Mouse (Mus musculus) neural tube, embryonic 14.5 days (tissue): Measurements from ENCODE around the gene Srebf1. TPM values are rescaled to one million over a fixed set of nuclear protein-coding genes. Genes with fewer than 3 reads are reported as not detected.
A peak's percentile ranks its signal among the peaks of the same experiment; 100 is the strongest.

Experiments
- ATAC-seq: fragments of 200-750 bp; cut with Nextera tagmentation; 2 replicates; pipeline ENCODE4 v1.8.0; 2017; ENCODE audit warnings: low read depth, mild to moderate bottlenecking, moderate TSS enrichment, moderate library complexity
- H3K27ac ChIP-seq: fragments of 300-500 bp; sonication (generic); 2 replicates; pipeline ENCODE4 v1.5.1; 2014; ENCODE audit warnings: low read depth, mild to moderate bottlenecking, control low read depth, low read length, moderate library complexity, mixed read lengths
- H3K27me3 ChIP-seq: fragments of 300-500 bp; sonication (generic); 2 replicates; pipeline ENCODE4 v1.6.1; 2014; ENCODE audit warnings: low read length; ENCODE audit not compliant: control insufficient read depth, insufficient read depth
- H3K36me3 ChIP-seq: fragments of 300-500 bp; sonication (generic); 2 replicates; pipeline ENCODE4 v1.6.1; 2014; ENCODE audit warnings: low read length, mixed read lengths; ENCODE audit not compliant: control insufficient read depth, insufficient read depth
- H3K4me1 ChIP-seq: fragments of 300-500 bp; sonication (generic); 2 replicates; pipeline ENCODE4 v1.6.1; 2014; ENCODE audit warnings: low read length; ENCODE audit not compliant: control insufficient read depth, insufficient read depth
- H3K4me2 ChIP-seq: fragments of 300-500 bp; sonication (generic); 2 replicates; pipeline ENCODE4 v1.6.1; 2014; ENCODE audit warnings: mild to moderate bottlenecking, low read depth, low read length, control low read depth
- H3K4me3 ChIP-seq: fragments of 300-500 bp; sonication (generic); 2 replicates; pipeline ENCODE4 v1.5.1; 2014; ENCODE audit warnings: low read depth, low read length, control low read depth, mixed read lengths
- H3K9ac ChIP-seq: fragments of 300-500 bp; sonication (generic); replicated peaks from 2 replicates; pipeline ENCODE4 v1.6.1; 2014; ENCODE audit warnings: low read depth, mild to moderate bottlenecking, control low read depth, low read length, mixed read lengths
- H3K9me3 ChIP-seq: fragments of 300-500 bp; sonication (generic); 2 replicates; pipeline ENCODE4 v1.6.1; 2016; ENCODE audit warnings: low read length; ENCODE audit not compliant: control insufficient read depth
- WGBS: fragments of 180-500 bp; shearing (Covaris S2); extraction: QIAGEN DNeasy Blood & Tissue Kit; methylation state at CpG from one replicate; pipeline ENCODE4 v1.1.7; 2014; 5-methylcytosine and 5-hydroxymethylcytosine counted together
- polyA plus RNA-seq: library from polyadenylated mRNA; unstranded; fragments of >200 nt; fragmentation: Nextera tagmentation; extraction: Ambion mirVana; gene quantifications from 2 replicates; pipeline ENCODE4 v1.2.1, GENCODE M21; 2014

Srebf1 gene
- polyA plus RNA-seq, 1 experiment from 2014 or later: 41.3 TPM

DNA sequence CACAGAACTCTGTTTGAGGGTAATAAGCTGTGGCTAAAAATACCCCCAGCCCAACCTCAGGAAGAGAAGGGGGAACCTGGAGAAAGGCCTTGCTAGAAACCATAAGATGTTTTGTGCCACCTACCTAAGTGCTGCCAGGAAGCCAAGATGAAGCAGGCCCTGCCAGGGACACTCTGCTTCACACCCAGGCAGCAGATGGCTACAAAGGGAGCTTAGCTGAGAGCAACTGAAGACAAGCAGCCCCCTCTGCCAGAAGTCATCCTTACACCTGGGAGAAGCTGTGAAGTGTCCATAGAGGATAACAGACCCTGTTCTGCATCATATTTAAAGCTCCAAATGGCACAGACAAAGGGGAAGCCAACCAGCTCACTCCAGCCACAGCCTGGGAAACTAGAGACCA lies 23.7 kb upstream of the Srebf1 start:
- no peak for ATAC-seq
- H3K27ac ChIP-seq: no peak overlapping the region
- H3K4me1 ChIP-seq: 0 out of 2 replicates have a peak, but pooled peaks cover 6% of the 10 kb centered on the region
- no peaks in the 10 kb centered on the region for H3K27me3 ChIP-seq
- no peaks in the 10 kb centered on the region for H3K9me3 ChIP-seq
- no peak overlapping the region for H3K4me3 ChIP-seq
- H3K36me3 ChIP-seq: peaks cover 16% of the 10 kb centered on the region
- H3K9ac ChIP-seq: no peak overlapping the region
- no peak overlapping the region for H3K4me2 ChIP-seq

GRCm38 (mm10) chr11:60244503-60245143 lies 22.2 kb upstream of the Srebf1 start:
- H3K27me3 ChIP-seq: no peaks in the 10 kb centered on the region
- H3K9me3 ChIP-seq: no peaks in the 10 kb centered on the region
- H3K4me1 ChIP-seq: 0 out of 2 replicates have a peak, but pooled peaks cover 6% of the 10 kb centered on the region
- no peak for ATAC-seq
- no peak overlapping the region for H3K4me2 ChIP-seq
- no peak overlapping the region for H3K4me3 ChIP-seq
- H3K36me3 ChIP-seq: peaks cover 16% of the 10 kb centered on the region
- 76% methylated on average over 11 of the region's 11 CpGs for WGBS
- no peak overlapping the region for H3K27ac ChIP-seq
- H3K9ac ChIP-seq: no peak overlapping the region

DNA sequence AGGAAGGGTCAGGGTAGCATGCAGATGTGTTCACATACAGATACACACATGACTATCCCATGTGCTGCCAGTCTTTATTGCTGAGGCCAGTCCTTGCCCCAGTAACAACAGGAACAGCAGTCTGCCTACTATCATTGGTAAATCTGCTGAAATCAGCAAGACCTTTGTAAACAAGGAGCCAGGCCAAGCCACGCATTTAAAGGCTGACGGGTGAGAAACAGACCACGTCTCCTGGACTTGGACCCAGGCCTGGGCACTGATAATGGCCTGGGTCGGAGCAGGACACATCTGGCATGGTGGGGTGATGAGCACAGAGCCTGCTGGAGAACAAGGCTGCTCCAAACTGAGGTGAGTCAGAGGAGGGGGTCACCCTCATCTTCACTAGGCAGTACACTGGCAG lies 18.1 kb upstream of the Srebf1 start:
- H3K4me1 ChIP-seq: no peaks in the 10 kb centered on the region
- H3K27ac ChIP-seq: no peak overlapping the region
- H3K4me3 ChIP-seq: no peak overlapping the region
- WGBS: 90% methylated on average over 4 of the region's 4 CpGs
- no peak overlapping the region for H3K4me2 ChIP-seq
- peaks cover 16% of the 10 kb centered on the region for H3K36me3 ChIP-seq
- H3K9ac ChIP-seq: no peak overlapping the region
- ATAC-seq: no peak
- H3K27me3 ChIP-seq: no peaks in the 10 kb centered on the region
- no peaks in the 10 kb centered on the region for H3K9me3 ChIP-seq

- no peaks in the 10 kb centered on the region for H3K9me3 ChIP-seq
- no peak overlapping the region for H3K9ac ChIP-seq
- no peak for ATAC-seq
- WGBS: 44% methylated on average over 5 of the region's 5 CpGs
- no peaks in the 10 kb centered on the region for H3K4me1 ChIP-seq
- H3K4me3 ChIP-seq: no peak overlapping the region
- no peaks in the 10 kb centered on the region for H3K27me3 ChIP-seq
- no peak overlapping the region for H3K4me2 ChIP-seq
- H3K36me3 ChIP-seq: no peaks in the 10 kb centered on the region; the same call in 1 of the 2 replicates
- H3K27ac ChIP-seq: no peak overlapping the region
These were observed 13.0 kb upstream of the Srebf1 start for GRCm38 (mm10) chr11:60235351-60235750.

DNA sequence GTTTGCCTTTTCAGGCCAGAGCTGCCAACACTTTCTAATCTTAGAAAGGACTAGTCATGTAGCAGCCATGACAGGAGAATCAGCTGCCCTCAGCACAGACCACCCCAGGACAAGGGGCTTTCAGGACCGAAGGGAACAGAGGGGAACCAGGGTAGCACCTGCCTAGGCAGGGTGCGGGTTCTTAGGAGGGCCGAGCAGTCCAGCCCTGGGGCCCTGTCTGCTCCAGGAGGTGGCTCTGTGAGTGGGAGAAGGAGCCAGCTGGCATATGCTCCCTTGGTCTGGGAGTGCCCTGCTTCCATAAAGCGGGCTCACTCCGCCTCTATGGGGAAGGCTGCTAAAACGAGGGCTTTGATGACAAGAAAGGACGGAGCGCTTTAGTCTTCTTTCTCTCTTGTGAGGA lies 10.9 kb upstream of the Srebf1 start:
- Histone ChIP-seq H3K27ac (0 out of 2 replicates have a peak overlapping the region, but pooled peaks have one; percentile 23), H3K4me3 (no peak overlapping the region), H3K4me2 (no peak overlapping the region), H3K36me3 (peaks cover 10% of the 10 kb centered on the region; the same call in 1 of the 2 replicates), H3K27me3 (no peaks in the 10 kb centered on the region), H3K9ac (no peak overlapping the region), H3K9me3 (no peaks in the 10 kb centered on the region), H3K4me1 (no peaks in the 10 kb centered on the region)
- no peak for ATAC-seq
- WGBS: 50% methylated on average over 8 of the region's 8 CpGs

DNA sequence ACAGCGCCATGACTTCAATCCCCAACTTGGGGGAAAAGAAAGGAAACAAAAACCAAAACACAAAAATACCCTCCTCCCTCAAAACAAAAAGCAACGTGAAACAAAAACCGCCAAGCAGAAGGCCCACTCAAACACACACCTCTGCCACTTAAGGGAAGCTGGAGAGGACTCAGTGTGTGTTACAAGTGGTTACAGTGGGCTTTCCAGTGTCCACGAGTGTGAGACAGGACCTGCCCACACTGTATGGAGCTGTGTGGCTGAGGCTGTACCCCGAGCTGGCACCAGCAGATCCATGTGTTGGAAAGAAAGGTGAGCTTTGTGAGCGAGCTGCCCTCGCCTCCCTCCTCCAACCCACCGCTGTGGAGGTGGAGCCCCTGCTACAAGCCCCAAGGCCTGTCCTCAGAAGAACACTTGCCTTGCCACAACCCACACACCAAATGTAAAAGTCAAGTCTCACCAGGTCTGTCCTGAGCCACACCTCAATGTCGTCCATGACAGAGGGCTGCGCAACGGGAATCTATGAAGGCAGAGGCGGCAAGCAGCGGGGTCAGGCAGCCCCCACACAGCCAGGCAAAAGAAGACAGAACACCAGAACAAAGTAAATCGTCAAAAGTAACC lies 10.2 kb upstream of the Srebf1 start:
- H3K4me3 ChIP-seq: no peak overlapping the region
- no peaks in the 10 kb centered on the region for H3K27me3 ChIP-seq
- ATAC-seq: no peak
- H3K4me1 ChIP-seq: no peaks in the 10 kb centered on the region
- peaks cover 10% of the 10 kb centered on the region; the same call in 1 of the 2 replicates for H3K36me3 ChIP-seq
- H3K4me2 ChIP-seq: no peak overlapping the region
- WGBS: 83% methylated on average over 14 of the region's 14 CpGs
- no peak overlapping the region for H3K9ac ChIP-seq
- no peak overlapping the region for H3K27ac ChIP-seq
- H3K9me3 ChIP-seq: no peaks in the 10 kb centered on the region

DNA sequence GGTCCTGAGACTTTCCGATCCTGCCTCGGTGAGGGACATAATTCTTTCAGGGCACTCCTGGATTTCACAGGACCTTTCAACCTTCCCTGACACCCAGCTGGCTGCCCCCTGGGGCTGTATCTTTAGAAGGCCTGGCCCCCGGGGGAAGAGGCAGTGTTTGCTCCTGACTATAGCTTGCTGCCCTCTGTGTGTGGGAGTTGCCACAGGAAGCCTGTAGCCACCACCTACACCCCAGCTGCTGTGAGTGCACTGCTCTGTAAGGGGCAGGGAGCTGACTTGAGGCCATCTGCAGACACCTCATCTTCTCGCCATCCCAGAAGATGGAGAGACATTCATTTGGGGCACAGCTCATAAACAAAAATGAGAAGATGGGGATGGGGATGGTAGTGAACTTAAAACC lies 9.6 kb upstream of the Srebf1 start:
- Histone ChIP-seq H3K4me2 (no peak overlapping the region), H3K36me3 (peaks cover 10% of the 10 kb centered on the region; the same call in 1 of the 2 replicates), H3K4me1 (no peaks in the 10 kb centered on the region), H3K9me3 (no peaks in the 10 kb centered on the region), H3K9ac (no peak overlapping the region), H3K27ac (no peak overlapping the region; the same call in 1 of the 2 replicates), H3K27me3 (no peaks in the 10 kb centered on the region), H3K4me3 (no peak overlapping the region)
- no peak for ATAC-seq
- WGBS: 45% methylated on average over 4 of the region's 4 CpGs

- no peak for ATAC-seq
- H3K27ac ChIP-seq: no peak overlapping the region
- WGBS: 52% methylated on average over 3 of the region's 3 CpGs
- H3K36me3 ChIP-seq: peaks cover 10% of the 10 kb centered on the region; the same call in 1 of the 2 replicates
- no peaks in the 10 kb centered on the region for H3K9me3 ChIP-seq
- H3K27me3 ChIP-seq: no peaks in the 10 kb centered on the region
- H3K4me1 ChIP-seq: no peaks in the 10 kb centered on the region
- no peak overlapping the region for H3K9ac ChIP-seq
- no peak overlapping the region for H3K4me3 ChIP-seq
- no peak overlapping the region for H3K4me2 ChIP-seq
These were observed 8.9 kb upstream of the Srebf1 start for GRCm38 (mm10) chr11:60231326-60231725.

DNA sequence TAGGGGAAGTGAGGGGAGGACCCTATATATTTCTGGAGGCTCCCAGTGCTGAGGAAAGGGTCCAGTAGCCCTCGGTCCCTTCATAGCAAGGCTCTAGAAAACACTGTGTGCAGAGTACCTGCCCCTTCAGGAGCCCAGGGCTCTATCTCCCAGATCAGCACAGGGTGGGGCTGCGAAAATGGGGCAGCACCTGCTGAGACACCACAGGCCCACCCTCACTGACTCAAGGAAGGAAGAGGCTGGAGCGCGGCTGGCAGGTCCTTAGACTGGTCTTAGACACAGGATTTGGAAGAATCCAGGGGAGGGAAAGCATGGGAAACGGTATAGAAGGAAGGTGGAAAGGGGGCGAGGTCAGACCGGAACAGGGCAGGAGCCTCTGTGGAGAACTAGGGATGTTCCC lies 8.1 kb upstream of the Srebf1 start:
- Histone ChIP-seq H3K27ac (no peak overlapping the region), H3K9me3 (no peaks in the 10 kb centered on the region), H3K4me1 (no peaks in the 10 kb centered on the region), H3K27me3 (no peaks in the 10 kb centered on the region), H3K4me3 (no peak overlapping the region), H3K4me2 (no peak overlapping the region), H3K9ac (no peak overlapping the region), H3K36me3 (peaks cover 10% of the 10 kb centered on the region; the same call in 1 of the 2 replicates)
- no peak for ATAC-seq
- WGBS: 88% methylated on average over 7 of the region's 7 CpGs
